Mouse (Mus musculus): ENCODE data around the gene Rsad1.

Rsad1 gene

DNA sequence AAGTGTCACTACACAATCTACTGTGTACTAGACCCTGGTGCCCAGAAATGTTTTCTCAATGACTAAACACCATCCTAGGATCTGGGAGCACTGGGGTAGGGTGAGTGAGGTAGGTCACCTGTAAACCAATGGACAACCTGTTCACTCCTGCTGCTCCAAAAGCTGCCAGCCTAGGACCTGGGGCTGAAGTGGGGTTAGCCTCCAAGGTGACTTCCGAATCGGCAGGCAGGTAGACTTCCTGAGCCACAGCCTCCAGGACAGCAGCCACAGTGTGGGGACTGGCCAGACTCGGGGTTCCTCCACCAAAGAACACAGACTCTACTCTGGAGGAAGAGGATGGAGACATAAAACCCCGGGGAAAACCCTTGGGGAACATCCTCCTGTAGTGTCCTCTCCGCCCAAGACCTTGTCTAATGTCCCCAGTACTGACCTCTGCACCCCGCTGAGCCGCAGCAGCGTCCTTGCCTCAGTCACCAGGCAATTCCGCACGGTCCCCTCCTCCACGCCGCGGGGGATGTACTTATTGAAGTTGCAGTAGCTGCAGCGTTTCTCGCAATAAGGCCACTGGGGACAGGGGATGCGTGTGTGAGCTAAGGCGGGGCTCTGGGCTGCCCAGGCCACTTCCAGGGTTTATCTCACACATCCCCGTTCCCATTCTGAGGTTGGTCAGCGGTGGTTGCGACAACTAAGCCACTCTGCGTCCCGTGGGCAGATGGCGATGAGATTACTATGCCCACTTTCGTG is 842 bp downstream of the Rsad1 start:
- DNase-seq (ENCODE audit: low spot score): peak; percentile 52

GRCm38 (mm10) chr11:94547271-94547670 is 1.8 kb downstream of the Rsad1 start:
- DNase-seq (ENCODE audit: low spot score): no peak

GRCm38 (mm10) chr11:94546381-94546780 is 2.7 kb downstream of the Rsad1 start:
- DNase-seq (ENCODE audit: low spot score): no peak

- DNase-seq (ENCODE audit: low spot score): no peak
Measured at GRCm38 (mm10) chr11:94544422-94544821, 4.6 kb downstream of the Rsad1 start.

DNA sequence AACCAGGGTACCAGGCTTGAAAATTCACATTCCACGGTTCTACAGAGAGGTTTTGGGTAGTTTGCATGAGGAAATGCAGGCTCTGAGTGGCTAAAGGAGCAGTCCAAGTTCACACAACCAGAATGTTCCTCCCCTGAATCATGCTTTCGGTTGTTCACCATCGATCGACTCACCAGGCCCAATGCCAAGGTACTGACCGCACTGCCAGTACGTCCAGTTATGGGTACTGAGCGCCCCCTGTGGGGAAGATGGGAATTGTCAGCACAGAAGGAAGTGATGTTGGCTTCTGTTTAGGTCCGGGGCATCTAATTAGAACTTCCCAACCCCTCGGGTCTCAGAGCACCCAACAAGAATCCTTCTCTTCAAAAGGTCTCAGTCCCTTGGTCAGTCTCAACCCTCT is 5.1 kb downstream of the Rsad1 start:
- DNase-seq (ENCODE audit: low spot score): peak; percentile 88

DNA sequence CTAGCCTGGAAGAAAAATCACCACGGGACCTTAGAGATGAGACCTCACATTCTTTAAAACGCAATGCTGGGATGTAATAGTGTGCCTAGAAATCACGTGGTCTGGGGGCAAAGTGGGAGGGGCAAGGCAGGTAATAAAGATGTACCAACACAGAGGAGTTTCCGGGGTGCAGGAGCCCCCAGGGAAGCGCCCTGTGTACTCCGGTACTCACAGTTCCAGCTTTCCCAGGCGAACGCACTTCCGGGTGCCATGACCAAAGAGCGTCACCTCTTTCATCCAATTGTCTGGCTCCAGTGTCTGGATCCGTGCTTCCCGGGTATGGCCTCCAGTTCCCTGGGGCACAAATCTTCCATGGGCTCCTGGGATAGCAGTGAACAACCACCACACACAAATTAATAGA is 5.7 kb downstream of the Rsad1 start:
- no peak for DNase-seq (ENCODE audit: low spot score)

- DNase-seq (ENCODE audit: low spot score): no peak
Measured at GRCm38 (mm10) chr11:94542400-94542799, 6.7 kb downstream of the Rsad1 start.

DNA sequence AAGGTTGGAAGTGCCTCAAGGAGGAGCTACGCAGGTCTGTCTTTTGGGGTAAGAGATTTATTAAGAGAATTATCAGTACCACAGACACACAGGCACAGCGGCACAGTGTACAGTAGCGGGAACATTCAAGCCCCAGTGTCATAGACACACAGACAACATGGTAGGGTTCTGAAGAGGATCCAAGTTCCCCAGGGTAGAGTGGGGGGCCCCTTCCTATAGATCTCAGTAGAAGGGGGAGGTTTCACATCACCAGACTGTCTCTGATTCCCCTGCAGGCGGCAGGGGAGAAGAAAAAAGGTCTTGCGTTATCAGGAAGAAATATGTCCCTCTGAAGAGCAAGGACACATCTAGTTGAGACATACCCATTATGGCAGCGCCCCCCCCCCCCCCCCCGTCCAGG is 9.3 kb downstream of the Rsad1 start:
- no peak for DNase-seq (ENCODE audit: low spot score)

DNA sequence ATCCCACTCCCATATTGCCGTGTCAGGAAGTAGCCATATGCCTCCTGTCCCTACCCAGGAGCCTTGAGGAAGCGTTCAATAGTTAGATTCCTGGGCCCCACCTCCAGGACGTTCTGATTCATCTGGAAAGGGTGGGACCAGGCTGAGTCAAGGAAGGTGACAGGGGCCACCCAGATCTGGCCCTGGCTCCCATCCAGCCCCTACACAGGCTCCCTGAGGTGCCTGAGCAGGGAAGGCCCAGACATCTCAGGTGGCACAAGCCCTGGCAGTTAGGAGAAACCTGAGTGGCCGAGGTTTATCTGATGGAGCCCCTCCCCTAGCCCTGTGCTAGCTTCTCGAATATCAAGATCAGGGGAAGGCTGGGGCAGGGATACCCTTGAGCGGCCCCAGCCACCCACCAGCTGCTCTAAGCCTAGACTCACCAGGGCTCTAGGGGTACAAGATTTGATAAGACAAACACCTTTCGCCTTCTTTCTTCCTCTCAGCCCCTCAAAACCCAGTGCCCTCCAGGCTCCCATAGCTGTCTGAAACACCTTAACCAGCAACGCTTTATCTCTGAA is 10.2 kb downstream of the Rsad1 start:
- DNase-seq (ENCODE audit: low spot score): no peak

DNA sequence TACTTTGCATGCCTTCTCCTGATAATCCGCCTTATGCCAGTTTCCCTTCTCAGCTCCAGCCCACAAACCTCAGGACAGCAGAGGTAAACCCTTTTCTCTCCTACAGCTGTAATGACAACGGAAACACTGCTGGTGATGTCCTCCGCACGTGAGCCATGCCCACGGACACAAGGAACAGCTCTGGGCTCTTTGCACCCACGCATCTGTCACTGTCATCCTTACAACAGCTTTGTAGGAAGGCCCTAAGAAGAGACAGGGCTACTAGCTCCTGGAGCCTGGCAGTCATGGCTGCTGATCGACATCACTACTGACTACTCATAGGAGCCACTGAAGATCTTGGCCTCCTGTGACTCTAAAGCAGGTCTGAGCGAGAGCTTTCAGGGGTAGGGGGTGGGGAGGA is 15.9 kb downstream of the Rsad1 start:
- DNase-seq (ENCODE audit: low spot score): no peak

DNA sequence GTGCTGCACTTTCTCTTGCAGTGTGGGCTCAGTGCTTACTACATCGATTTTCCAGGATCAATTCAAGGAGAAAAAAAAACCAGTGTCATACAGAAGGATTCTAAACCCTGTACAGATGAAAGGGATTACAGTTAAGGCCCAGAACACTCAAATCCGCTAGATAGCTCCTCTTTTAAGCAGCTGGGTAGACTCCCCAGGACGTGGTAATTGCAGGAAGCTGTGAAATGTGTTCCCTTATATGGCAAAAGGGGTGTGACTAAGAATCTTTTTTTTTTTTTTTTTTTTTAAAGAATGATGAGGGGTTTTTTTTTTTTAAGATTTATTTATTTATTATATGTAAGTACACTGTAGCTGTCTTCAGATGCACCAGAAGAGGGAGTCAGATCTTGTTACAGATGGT is 20.2 kb downstream of the Rsad1 start:
- no peak for DNase-seq (ENCODE audit: low spot score)

GRCm38 (mm10) chr11:94526171-94526879 is 22.7 kb downstream of the Rsad1 start:
- no peak for DNase-seq (ENCODE audit: low spot score)

DNA sequence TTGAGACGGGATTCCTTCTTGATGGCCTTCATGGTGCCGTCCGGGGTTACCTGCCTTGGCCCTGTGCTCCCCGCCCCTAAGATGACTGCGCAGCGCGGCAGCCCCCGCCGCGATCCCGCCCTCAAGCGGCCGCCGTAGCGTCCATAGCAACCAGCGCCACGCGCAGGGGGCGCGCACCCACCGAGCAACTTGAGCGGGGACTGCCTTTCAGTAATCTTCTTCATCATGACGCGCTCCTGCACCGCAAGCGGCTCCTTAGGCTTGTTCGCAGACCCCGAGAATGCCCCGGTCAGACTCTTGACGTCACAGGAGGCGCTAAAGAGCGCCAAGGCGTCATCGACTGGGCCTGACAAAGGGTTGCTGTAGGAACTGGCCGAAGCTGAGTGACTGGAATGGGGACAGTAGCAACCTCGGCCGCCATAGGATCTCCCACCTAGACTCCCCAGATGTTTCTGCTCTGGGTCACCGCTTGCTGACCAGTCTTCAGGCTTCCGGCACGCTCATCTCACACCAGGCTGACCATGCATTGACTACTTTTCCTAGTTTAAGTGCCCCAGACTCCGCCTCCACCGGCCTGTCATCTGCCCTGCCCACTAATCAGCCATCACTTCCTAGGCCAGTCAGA is 27.7 kb downstream of the Rsad1 start, which contains the start of gene Mycbpap:
Mycbpap (minus strand) TSS at position 524 of the 625 bp plus-strand sequence.
- DNase-seq (ENCODE audit: low spot score): peak; percentile 65

GRCm38 (mm10) chr11:94513452-94513851 is 35.6 kb downstream of the Rsad1 start:
- DNase-seq (ENCODE audit: low spot score): no peak

DNA sequence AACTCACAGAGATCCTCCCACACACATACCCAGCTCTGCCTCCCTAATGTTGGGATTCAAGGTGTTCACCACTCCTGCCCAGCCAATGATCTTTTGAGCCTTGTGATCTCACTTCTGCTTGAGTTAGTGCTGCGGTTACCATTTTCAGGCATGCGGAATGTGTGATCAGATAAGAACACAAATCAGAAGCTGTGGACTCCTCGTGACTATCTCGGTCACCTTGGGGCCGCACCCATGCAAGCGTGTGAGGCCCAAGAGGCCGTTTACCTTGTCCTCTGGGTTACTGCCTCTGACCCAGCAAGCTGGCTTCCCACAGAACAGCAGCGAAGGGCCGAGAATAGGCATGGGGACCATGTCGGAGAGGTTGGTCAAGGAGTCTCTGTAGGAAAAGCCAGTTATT is 40.1 kb downstream of the Rsad1 start:
- DNase-seq (ENCODE audit: low spot score): no peak

GRCm38 (mm10) chr11:94501482-94501881 is 47.6 kb downstream of the Rsad1 start:
- DNase-seq (ENCODE audit: low spot score): no peak

DNA sequence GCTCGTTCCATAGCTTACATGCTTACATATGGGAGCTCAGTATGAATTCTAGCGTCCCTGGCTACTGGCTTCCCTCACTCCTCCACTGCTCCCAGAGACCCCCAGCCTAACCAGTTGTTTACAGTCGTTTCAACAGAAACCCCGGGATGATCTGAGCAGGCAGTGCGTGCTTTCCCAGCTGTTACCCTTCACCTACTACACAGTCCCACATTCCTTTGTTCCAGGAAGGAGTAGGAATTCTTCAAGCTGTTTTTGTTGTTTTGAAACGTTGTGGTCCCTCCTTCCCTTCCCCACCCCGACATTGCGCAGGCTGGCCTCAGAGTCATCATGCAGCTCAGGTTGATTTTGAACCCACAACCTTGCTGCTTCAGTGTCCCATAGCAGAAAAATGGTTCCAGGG is 48.7 kb downstream of the Rsad1 start:
- DNase-seq (ENCODE audit: low spot score): no peak

- peak; percentile 60 for DNase-seq (ENCODE audit: low spot score)
Measured at GRCm38 (mm10) chr11:94499661-94500152, 49.3 kb downstream of the Rsad1 start, which contains the start of gene Epn3. Gene Epn3 (minus strand): TSS chr11:94499974.

- no peak for DNase-seq (ENCODE audit: low spot score)
Measured at GRCm38 (mm10) chr11:94499035-94499434, 50.0 kb downstream of the Rsad1 start.

DNA sequence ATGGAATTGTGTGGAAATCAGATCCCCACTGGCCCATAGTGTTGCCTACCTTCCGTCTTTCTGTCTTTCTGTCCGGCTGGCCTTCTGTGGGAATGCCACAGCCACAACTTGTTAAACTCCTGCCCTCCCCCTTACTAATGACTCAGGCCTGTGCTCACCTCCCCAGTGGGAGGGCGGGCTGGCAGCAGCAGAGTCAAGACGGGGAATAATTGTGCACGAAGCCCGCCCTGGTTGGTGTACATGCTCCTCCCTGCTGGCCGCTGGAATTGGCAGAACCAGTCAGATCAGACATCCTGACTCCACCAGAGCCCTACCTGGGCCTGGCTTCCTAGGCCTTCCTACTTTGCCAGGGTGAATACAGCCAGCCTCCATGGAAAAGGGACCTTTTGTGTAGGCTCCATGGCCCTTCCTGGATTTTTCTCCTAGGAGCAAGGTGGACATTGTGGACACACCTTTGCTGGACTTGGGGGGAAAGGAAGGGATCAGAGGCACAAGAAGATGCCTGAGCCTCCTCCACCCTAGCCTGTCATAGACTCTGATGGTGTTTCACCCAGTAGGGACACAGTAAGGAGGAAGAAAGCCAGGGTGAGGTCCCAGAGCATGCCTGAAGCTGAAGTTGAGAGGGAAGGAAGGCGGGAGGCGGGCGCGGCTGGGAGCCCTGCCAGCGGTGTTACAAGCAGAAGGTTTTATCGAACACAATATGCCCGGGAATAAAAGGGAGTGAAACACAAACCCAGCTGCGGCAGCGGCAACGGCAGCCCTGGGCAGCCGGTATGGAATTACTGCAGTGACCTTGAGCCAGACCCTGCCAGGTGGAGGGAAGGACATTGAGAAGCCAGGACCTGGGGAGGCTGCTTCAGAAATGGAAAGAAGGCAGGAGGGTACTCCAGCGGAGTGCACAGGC is 50.7 kb downstream of the Rsad1 start:
- peak; percentile 69 for DNase-seq (ENCODE audit: low spot score)

- DNase-seq (ENCODE audit: low spot score): no peak
Measured at GRCm38 (mm10) chr11:94495415-94495814, 53.6 kb downstream of the Rsad1 start.

DNA sequence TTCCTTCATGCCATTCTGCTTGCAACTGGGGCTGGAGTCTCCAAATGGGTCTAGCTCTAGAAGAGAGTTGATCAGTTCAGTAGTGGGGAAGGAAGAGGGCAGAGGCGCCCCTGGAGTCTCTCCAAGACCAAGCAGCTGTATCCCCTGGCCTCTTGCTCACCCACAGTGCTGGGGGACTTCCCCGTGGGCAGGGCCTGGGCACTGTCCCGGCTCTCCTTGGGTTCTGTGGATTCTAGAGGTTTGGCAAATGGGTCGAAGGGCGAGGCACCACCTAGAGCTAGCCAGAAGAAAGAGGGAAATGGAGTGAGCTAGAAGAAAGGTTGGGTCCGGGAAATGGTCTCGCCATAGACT is 57.3 kb downstream of the Rsad1 start:
- DNase-seq (ENCODE audit: low spot score): no peak

Data from ovary, postnatal 36 days (tissue).